Mouse (Mus musculus): Measurements from ENCODE around the gene Uckl1.

DNA sequence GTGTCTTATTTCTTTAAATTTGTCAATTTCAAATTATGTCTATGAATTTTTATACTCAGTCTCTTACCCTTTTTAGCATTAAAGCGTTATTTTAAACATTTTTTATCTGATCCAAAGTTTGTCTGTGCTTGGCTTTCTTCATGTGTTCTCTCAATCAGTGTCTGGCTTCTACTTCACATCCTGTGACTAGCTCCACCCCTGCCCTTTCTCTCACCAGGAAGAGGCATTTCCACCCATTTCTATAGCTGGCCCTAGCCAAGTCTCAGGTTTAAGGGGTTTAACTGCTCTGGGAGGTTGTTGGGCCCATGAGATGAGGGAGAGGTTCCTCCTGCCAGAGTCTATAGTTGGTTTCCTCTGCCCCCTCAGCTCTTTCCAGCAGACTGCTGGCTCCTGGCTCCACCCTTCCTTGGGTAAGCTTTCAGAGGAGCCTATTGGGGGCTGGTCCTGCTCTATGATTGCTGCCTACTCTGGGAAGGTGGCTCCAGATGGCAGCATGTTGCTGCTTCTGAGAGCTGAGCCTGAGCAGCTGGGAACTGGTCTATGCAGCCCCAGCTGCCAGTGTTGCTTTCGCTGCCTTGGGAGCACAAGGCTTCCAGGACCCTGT lies 47.1 kb downstream of the Uckl1 start:
- no peak for TF ChIP-seq CTCF (conservative IDR thresholded peaks at IDR 0.05; ENCODE audit: low read length)
- no peak for TF ChIP-seq NANOG (IDR thresholded peaks at IDR 0.05; ENCODE audit: borderline replicate concordance, low read length)
- TF ChIP-seq POU5F1 (IDR thresholded peaks at IDR 0.05; ENCODE audit: borderline replicate concordance, low read length), result no peak

Measured in E14TG2a.4 (cell line).